Mouse (Mus musculus) megakaryocyte, embryonic 14.5 days (primary cell): ENCODE measurements at regions not wholly inside any gene's neighbourhood (a gene's known extent, or its start where the extent isn't known, plus 50 kb on each side); places are given as distances from the start of the nearest gene placed in this dataset.

Source experiments
- FLI1 ChIP-seq: IDR thresholded peaks from 2 replicates; pipeline ENCODE4 v1.6.1; 2012; ENCODE audit warnings: low read length, inconsistent platforms, mixed read lengths
- GATA1 ChIP-seq: IDR thresholded peaks from 3 replicates; pipeline ENCODE4 v1.6.1; 2012; ENCODE audit warnings: mixed read lengths, low read length, inconsistent platforms, borderline replicate concordance

DNA sequence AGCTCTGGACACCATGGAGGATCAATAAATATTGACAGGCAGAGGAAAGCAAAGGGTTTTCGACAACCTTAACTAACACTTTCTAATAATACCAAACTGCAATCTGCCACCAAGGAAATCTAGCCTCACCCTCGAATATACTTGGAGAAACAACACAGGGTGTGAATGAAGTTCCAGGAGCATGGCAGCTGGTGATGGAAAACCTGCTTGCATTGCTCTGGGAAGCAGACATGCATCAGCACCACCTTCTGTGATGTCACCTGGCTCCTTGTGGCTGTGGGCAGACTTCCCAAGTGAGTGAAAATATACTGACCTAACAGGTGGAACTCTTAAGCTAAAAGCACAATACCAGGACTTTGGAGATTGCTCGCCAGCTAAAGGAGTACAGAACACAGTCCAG is 338.5 kb downstream of the Tm4sf1 start:
- TF ChIP-seq GATA1: no peak
- no peak for TF ChIP-seq FLI1
